Mouse (Mus musculus) embryonic fibroblast, embryonic 13.5 days (primary cell): ENCODE measurements at regions not wholly inside any gene's neighbourhood (a gene's known extent, or its start where the extent isn't known, plus 50 kb on each side); places are given as distances from the start of the nearest gene placed in this dataset.

Experiments used
- CTCF ChIP-seq: IDR thresholded peaks from 2 replicates; pipeline ENCODE4 v1.5.1; 2011; ENCODE audit warnings: mild to moderate bottlenecking, control low read depth, low read length, moderate library complexity, borderline replicate concordance; ENCODE audit not compliant: insufficient read depth
- POLR2A ChIP-seq: IDR thresholded peaks from 2 replicates; pipeline ENCODE4 v1.6.1; 2011; ENCODE audit warnings: low read depth, mild to moderate bottlenecking, control low read depth, low read length, moderate library complexity

DNA sequence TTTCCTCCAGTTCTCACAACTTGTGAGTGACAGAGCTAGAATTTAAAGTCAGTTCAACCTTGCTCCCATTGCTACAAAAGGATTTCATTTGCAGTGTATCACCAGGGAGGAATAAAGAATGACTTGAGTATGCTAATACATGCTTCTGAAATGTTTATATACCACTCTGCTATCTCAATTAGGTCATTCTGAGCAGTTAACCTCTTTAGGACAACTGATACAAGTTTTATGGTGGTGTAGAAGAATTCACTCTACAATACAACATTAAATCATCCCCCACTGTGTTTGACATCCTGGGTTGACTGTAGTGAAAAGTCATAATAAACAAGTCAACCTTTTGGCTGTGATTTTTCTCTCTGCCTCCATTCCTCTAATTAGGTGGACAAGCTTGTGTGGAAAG is 248.6 kb downstream of the Pax1 start:
- TF ChIP-seq POLR2A = no peak
- TF ChIP-seq CTCF = no peak
